Mouse (Mus musculus): Measurements from ENCODE around the gene Elf4. TPM values are rescaled to one million over a fixed set of nuclear protein-coding genes. Genes with fewer than 3 reads are reported as not detected.

Elf4 gene
- polyA plus RNA-seq, 1 experiment from 2014 or later = 7.3 TPM

DNA sequence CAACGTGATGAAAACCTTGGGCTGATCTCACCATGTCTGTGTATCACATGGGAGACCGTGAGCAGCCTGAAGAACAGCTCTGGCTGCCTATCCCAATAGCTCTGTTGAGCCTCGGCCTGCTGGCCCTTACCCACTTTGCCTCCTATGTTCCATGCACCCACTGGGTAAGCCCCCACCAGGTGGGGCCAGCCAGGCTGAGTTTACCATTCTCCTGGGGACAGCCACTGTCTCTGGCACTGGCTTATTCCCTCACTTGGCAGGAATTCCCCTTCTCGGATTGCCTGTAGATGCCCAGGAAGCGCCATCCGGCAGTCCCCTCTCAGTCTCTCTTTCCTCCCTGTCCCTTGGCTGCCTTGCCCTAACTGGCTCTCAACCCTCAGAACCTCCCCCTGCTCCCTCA lies 6.0 kb downstream of the Elf4 start:
- Histone ChIP-seq H3K9me3 (replicated peaks) (no peaks in the 10 kb centered on the region), H3K27ac (replicated peaks) (no peak overlapping the region), H3K36me3 (no peaks in the 10 kb centered on the region), H3K4me1 (0 out of 2 replicates have a peak, but pooled peaks cover 5% of the 10 kb centered on the region), H3K4me2 (replicated peaks) (no peak overlapping the region), H3K4me3 (replicated peaks) (no peak overlapping the region), H3K27me3 (no peaks in the 10 kb centered on the region), H3K9ac (no peak overlapping the region)
- no peak for ATAC-seq (ENCODE audit: insufficient number of reproducible peaks, low FRiP score, low TSS enrichment, low read depth)
- 51% methylated on average over 6 of the region's 6 CpGs for WGBS

GRCm38 (mm10) chrX:48455018-48455417 lies 7.9 kb downstream of the Elf4 start:
- WGBS = 38% methylated on average over 9 of the region's 9 CpGs

DNA sequence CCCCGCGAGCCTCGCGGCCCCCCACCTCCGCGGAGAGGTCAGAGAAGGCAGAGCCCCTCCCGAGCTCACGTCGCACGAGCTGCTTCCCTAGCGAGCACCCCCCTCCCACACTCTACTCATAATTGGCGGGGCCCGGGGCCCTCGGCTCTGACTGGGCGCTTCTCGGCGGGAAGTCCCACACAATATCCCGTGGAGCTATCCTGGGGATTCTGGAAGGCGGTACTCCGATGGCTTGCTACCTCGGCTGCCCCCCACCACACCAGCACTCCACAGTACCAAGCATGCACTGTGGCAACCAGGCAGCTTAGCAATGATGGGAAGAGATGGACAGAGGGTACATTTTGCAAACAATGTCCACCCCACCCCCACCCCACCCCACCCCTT lies 8.4 kb downstream of the Elf4 start:
- 23% methylated on average over 19 of the region's 21 CpGs for WGBS
- peak overlapping the region; percentile 26; the same call in 1 of the 2 replicates for H3K9ac ChIP-seq
- ATAC-seq (ENCODE audit: insufficient number of reproducible peaks, low FRiP score, low TSS enrichment, low read depth) = no peak; the same call in 1 of the 2 replicates
- H3K27me3 ChIP-seq = no peaks in the 10 kb centered on the region
- H3K4me3 ChIP-seq (replicated peaks) = peak overlapping the region; percentile 53
- peak overlapping the region; percentile 52 for H3K4me2 ChIP-seq (replicated peaks)
- no peaks in the 10 kb centered on the region for H3K9me3 ChIP-seq (replicated peaks)
- H3K36me3 ChIP-seq = no peaks in the 10 kb centered on the region
- peak overlapping the region; percentile 55 for H3K27ac ChIP-seq (replicated peaks)
- 0 out of 2 replicates have a peak, but pooled peaks cover 5% of the 10 kb centered on the region for H3K4me1 ChIP-seq

More at GRCm38 (mm10) chrX:48455018-48455417, 7.9 kb downstream of the Elf4 start:
- Histone ChIP-seq H3K36me3 (no peaks in the 10 kb centered on the region), H3K4me2 (replicated peaks) (peak overlapping the region; percentile 52), H3K27me3 (no peaks in the 10 kb centered on the region), H3K9ac (no peak overlapping the region), H3K27ac (replicated peaks) (no peak overlapping the region), H3K4me3 (replicated peaks) (peak overlapping the region; percentile 53; the same call in 1 of the 2 replicates), H3K9me3 (replicated peaks) (no peaks in the 10 kb centered on the region), H3K4me1 (0 out of 2 replicates have a peak, but pooled peaks cover 5% of the 10 kb centered on the region)
- no peak for ATAC-seq (ENCODE audit: insufficient number of reproducible peaks, low FRiP score, low TSS enrichment, low read depth)

GRCm38 (mm10) chrX:48453736-48454494 lies 9.0 kb downstream of the Elf4 start:
- 21% methylated on average over 83 of the region's 91 CpGs for WGBS
- Histone ChIP-seq H3K36me3 (no peaks in the 10 kb centered on the region), H3K9ac (peak overlapping the region; percentile 45), H3K27me3 (no peaks in the 10 kb centered on the region), H3K4me3 (replicated peaks) (peak overlapping the region; percentile 53), H3K9me3 (replicated peaks) (no peaks in the 10 kb centered on the region), H3K4me2 (replicated peaks) (peak overlapping the region; percentile 52), H3K27ac (replicated peaks) (peak overlapping the region; percentile 55), H3K4me1 (0 out of 2 replicates have a peak, but pooled peaks cover 5% of the 10 kb centered on the region)
- peak; percentile 93 for ATAC-seq (ENCODE audit: insufficient number of reproducible peaks, low FRiP score, low TSS enrichment, low read depth)

GRCm38 (mm10) chrX:48452931-48453673 lies 9.8 kb downstream of the Elf4 start:
- H3K9ac ChIP-seq = peak overlapping the region; percentile 45
- peak overlapping the region; percentile 53 for H3K4me3 ChIP-seq (replicated peaks)
- H3K27ac ChIP-seq (replicated peaks) = 0 out of 2 replicates have a peak overlapping the region, but pooled peaks have one; percentile 51
- peak overlapping the region; percentile 52 for H3K4me2 ChIP-seq (replicated peaks)
- H3K9me3 ChIP-seq (replicated peaks) = no peaks in the 10 kb centered on the region
- no peak for ATAC-seq (ENCODE audit: insufficient number of reproducible peaks, low FRiP score, low TSS enrichment, low read depth)
- 24% methylated on average over 59 of the region's 71 CpGs for WGBS
- H3K27me3 ChIP-seq = no peaks in the 10 kb centered on the region
- H3K4me1 ChIP-seq = 0 out of 2 replicates have a peak, but pooled peaks cover 5% of the 10 kb centered on the region
- H3K36me3 ChIP-seq = no peaks in the 10 kb centered on the region

GRCm38 (mm10) chrX:48452231-48452890 lies 10.6 kb downstream of the Elf4 start:
- no peaks in the 10 kb centered on the region for H3K9me3 ChIP-seq (replicated peaks)
- peak overlapping the region; percentile 53 for H3K4me3 ChIP-seq (replicated peaks)
- 0 out of 2 replicates have a peak, but pooled peaks cover 5% of the 10 kb centered on the region for H3K4me1 ChIP-seq
- ATAC-seq (ENCODE audit: insufficient number of reproducible peaks, low FRiP score, low TSS enrichment, low read depth) = no peak
- no peaks in the 10 kb centered on the region for H3K27me3 ChIP-seq
- H3K27ac ChIP-seq (replicated peaks) = no peak overlapping the region
- H3K4me2 ChIP-seq (replicated peaks) = peak overlapping the region; percentile 52
- H3K9ac ChIP-seq = peak overlapping the region; percentile 45; the same call in 1 of the 2 replicates
- no peaks in the 10 kb centered on the region for H3K36me3 ChIP-seq
- WGBS = 32% methylated on average over 9 of the region's 9 CpGs

DNA sequence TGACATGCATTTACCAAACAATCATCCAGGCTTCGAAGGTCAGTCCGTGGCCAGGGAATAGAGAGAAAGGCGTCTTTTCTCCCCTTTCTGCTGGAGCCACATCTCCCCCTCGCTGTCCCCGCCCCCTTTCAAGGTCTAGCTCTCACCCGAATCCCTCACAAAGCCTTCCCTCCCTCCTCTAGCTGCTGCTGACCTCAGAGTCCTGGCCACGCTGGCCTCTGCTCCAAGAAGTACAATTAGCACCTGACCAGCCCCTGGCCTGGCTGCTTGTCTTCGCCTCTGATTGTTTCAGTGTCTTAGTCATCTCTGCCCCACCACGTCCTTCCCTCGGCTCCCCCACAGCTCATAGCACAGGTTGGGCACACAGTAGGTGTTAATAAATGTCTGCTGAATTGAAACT lies 13.3 kb downstream of the Elf4 start:
- H3K36me3 ChIP-seq = no peaks in the 10 kb centered on the region
- 0 out of 2 replicates have a peak, but pooled peaks cover 5% of the 10 kb centered on the region for H3K4me1 ChIP-seq
- no peak overlapping the region for H3K4me3 ChIP-seq (replicated peaks)
- no peaks in the 10 kb centered on the region for H3K9me3 ChIP-seq (replicated peaks)
- ATAC-seq (ENCODE audit: insufficient number of reproducible peaks, low FRiP score, low TSS enrichment, low read depth) = no peak
- no peak overlapping the region for H3K27ac ChIP-seq (replicated peaks)
- H3K27me3 ChIP-seq = no peaks in the 10 kb centered on the region
- no peak overlapping the region for H3K9ac ChIP-seq
- 46% methylated on average over 10 of the region's 10 CpGs for WGBS
- H3K4me2 ChIP-seq (replicated peaks) = no peak overlapping the region

DNA sequence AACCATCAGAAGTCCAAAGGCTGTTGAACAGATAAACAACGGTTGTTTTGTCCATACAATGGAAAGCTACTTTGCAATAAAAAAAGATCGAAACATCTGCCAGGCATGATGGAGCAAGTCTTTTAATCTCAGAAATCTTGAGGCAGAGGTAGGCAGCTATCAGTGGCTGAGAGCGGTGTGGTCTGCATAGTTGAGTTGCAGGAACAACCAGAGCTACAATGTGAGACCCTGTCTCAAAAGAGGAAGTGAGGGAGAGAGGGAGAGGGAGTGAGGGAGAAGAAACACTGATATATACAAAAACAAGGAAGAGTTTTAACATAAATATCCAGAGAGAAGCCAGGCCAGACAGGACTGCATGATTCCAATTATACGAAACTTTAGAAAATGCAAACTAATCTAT lies 18.3 kb downstream of the Elf4 start:
- Histone ChIP-seq H3K4me3 (replicated peaks) (no peak overlapping the region), H3K36me3 (no peaks in the 10 kb centered on the region), H3K4me2 (replicated peaks) (no peak overlapping the region), H3K9ac (no peak overlapping the region), H3K4me1 (no peaks in the 10 kb centered on the region), H3K27me3 (no peaks in the 10 kb centered on the region), H3K9me3 (replicated peaks) (no peaks in the 10 kb centered on the region), H3K27ac (replicated peaks) (no peak overlapping the region)
- no peak for ATAC-seq (ENCODE audit: insufficient number of reproducible peaks, low FRiP score, low TSS enrichment, low read depth)
- WGBS = 73% methylated on average over 4 of the region's 4 CpGs

DNA sequence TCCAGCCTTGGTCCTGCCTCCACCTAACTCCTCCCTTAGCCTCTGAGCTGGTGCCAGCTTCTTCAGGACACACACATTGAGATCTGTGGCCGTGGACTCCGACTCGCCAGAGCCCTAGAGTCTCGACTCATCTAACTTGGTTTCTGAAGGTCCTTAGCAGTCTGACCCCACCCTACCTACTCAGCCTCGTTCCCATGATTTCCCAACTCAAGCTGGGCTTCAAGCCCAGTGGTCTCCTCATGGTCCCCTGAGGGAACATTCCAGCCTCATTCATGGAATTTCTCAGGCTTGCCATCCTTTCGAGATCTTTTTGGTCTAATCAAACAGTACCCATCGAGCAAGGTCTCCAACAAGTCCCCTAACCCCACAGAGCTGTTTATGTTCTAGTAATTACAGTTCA lies 21.0 kb downstream of the Elf4 start:
- no peak for ATAC-seq (ENCODE audit: insufficient number of reproducible peaks, low FRiP score, low TSS enrichment, low read depth)
- WGBS = 57% methylated on average over 7 of the region's 7 CpGs
- H3K27me3 ChIP-seq = no peaks in the 10 kb centered on the region

GRCm38 (mm10) chrX:48441548-48441947 lies 21.4 kb downstream of the Elf4 start:
- no peaks in the 10 kb centered on the region for H3K36me3 ChIP-seq
- ATAC-seq (ENCODE audit: insufficient number of reproducible peaks, low FRiP score, low TSS enrichment, low read depth) = no peak
- 87% methylated on average over 6 of the region's 6 CpGs for WGBS

More for the DNA sequence above, 21.0 kb downstream of the Elf4 start:
- Histone ChIP-seq H3K36me3 (no peaks in the 10 kb centered on the region), H3K4me3 (replicated peaks) (no peak overlapping the region), H3K27ac (replicated peaks) (no peak overlapping the region), H3K9me3 (replicated peaks) (no peaks in the 10 kb centered on the region), H3K9ac (no peak overlapping the region), H3K4me1 (peaks cover 7% of the 10 kb centered on the region; the same call in 1 of the 2 replicates), H3K4me2 (replicated peaks) (no peak overlapping the region)

DNA sequence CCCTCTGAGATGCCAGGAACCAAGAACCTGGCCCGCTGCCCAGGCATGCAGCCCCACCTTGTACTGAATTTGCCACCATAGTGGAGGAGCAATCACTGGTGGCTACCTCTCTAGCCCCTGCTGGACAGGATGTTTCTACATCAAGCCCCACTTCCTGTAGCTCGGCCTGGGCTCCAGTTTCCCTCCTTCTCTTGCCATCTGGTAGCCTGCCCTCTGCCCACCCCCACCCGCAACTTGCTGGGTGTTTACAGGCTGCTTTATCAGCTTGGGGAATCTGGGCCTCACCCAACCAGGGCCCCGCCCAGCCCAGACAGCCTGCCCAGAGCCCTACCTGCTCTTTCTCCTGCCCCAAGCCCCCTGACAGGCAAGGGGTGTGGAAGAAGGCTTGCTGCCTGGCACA lies 23.9 kb downstream of the Elf4 start:
- Histone ChIP-seq H3K36me3 (no peaks in the 10 kb centered on the region), H3K4me1 (peaks cover 11% of the 10 kb centered on the region; the same call in 1 of the 2 replicates), H3K4me3 (replicated peaks) (no peak overlapping the region), H3K27ac (replicated peaks) (no peak overlapping the region), H3K4me2 (replicated peaks) (no peak overlapping the region), H3K9me3 (replicated peaks) (no peaks in the 10 kb centered on the region), H3K27me3 (no peaks in the 10 kb centered on the region), H3K9ac (no peak overlapping the region)
- no peak for ATAC-seq (ENCODE audit: insufficient number of reproducible peaks, low FRiP score, low TSS enrichment, low read depth)
- 56% methylated on average over 4 of the region's 4 CpGs for WGBS

More at GRCm38 (mm10) chrX:48441548-48441947, 21.4 kb downstream of the Elf4 start:
- Histone ChIP-seq H3K9ac (no peak overlapping the region), H3K4me3 (replicated peaks) (no peak overlapping the region), H3K27me3 (no peaks in the 10 kb centered on the region), H3K4me1 (peaks cover 7% of the 10 kb centered on the region; the same call in 1 of the 2 replicates), H3K27ac (replicated peaks) (no peak overlapping the region), H3K4me2 (replicated peaks) (no peak overlapping the region), H3K9me3 (replicated peaks) (no peaks in the 10 kb centered on the region)
